Mouse (Mus musculus) hindbrain, embryonic 10.5 days (tissue): ENCODE measurements at regions not wholly inside any gene's neighbourhood (a gene's known extent, or its start where the extent isn't known, plus 50 kb on each side); places are given as distances from the start of the nearest gene placed in this dataset.

Experiments used
- DNase-seq: peaks from one replicate; pipeline ENCODE4 v3.0.0-alpha.2; 2017; ENCODE audit warnings: low spot score
- H3K27ac ChIP-seq: fragments of 300-500 bp; sonication (generic); 2 replicates; pipeline ENCODE4 v1.5.1; 2016; ENCODE audit warnings: mild to moderate bottlenecking, moderate library complexity
- H3K27me3 ChIP-seq: fragments of 300-500 bp; sonication (generic); 2 replicates; pipeline ENCODE4 v1.6.1; 2016; ENCODE audit warnings: mild to moderate bottlenecking; ENCODE audit not compliant: poor library complexity, insufficient read depth, severe bottlenecking
- H3K36me3 ChIP-seq: fragments of 300-500 bp; sonication (generic); 2 replicates; pipeline ENCODE4 v1.6.1; 2016; ENCODE audit warnings: mild to moderate bottlenecking, moderate library complexity
- H3K4me1 ChIP-seq: fragments of 300-500 bp; sonication (generic); replicated peaks from 2 replicates; pipeline ENCODE4 v1.6.1; 2016; ENCODE audit warnings: mild to moderate bottlenecking
- H3K4me3 ChIP-seq: fragments of 300-500 bp; sonication (generic); 2 replicates; pipeline ENCODE4 v1.5.1; 2016; ENCODE audit warnings: mild to moderate bottlenecking, moderate library complexity
- H3K9me3 ChIP-seq: fragments of 300-500 bp; sonication (generic); 2 replicates; pipeline ENCODE4 v1.6.1; 2016; ENCODE audit warnings: mild to moderate bottlenecking, moderate library complexity
- WGBS: fragments of 180-500 bp; shearing (Covaris S2); methylation state at CpG from one replicate; pipeline ENCODE4 v1.1.7; 2016; 5-methylcytosine and 5-hydroxymethylcytosine counted together

DNA sequence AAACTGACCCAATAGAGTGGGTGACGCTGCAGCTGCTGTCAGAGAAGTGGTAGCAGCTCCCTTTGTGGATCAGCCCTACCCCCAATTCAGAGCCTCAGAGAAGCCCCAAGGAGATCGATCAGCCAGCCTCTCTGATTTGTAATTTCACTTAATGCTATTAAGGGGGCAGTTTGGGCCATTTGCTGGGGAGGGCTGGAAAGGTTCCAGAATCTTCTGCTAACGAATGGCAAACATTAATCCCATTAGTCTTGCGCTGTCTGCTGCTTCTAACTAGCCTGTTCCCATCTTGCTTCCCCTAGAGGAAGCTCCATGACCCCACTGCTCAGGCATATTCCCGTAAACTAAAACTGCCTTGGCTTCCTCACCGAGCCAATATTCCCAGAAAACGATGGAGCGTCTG, 59.9 kb upstream of the Lrrn2 start:
- no peak overlapping the region for H3K27ac ChIP-seq
- WGBS: 68% methylated on average over 8 of the region's 8 CpGs
- no peaks in the 10 kb centered on the region for H3K36me3 ChIP-seq
- H3K27me3 ChIP-seq: no peaks in the 10 kb centered on the region
- H3K4me1 ChIP-seq: peaks cover 25% of the 10 kb centered on the region
- no peak for DNase-seq
- no peak overlapping the region for H3K4me3 ChIP-seq
- H3K9me3 ChIP-seq: no peaks in the 10 kb centered on the region

DNA sequence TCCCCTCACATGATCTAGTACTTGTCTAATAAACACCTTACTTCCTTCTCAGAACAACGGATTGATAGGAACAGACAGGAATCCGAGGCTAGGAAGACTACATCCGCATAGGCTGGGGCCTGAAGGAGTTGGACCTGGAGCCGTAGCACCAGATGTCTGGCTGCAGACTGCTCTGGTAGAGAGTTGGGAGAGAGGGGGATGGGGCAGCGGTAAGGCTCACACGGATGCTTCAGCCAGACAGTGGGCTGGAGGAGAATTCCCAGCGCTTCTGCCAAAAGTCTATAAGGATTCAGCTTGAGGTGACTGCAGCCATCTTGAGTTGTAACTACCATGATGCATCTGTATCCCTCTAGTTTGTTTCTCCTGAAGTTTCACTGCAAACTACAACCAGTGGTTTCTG, 61.8 kb upstream of the Lrrn2 start:
- WGBS: 51% methylated on average over 7 of the region's 7 CpGs
- no peak for DNase-seq
- Histone ChIP-seq H3K27ac (no peak overlapping the region), H3K4me3 (no peak overlapping the region), H3K9me3 (no peaks in the 10 kb centered on the region), H3K4me1 (peaks cover 25% of the 10 kb centered on the region), H3K27me3 (peaks cover 8% of the 10 kb centered on the region; the same call in 1 of the 2 replicates), H3K36me3 (no peaks in the 10 kb centered on the region)

DNA sequence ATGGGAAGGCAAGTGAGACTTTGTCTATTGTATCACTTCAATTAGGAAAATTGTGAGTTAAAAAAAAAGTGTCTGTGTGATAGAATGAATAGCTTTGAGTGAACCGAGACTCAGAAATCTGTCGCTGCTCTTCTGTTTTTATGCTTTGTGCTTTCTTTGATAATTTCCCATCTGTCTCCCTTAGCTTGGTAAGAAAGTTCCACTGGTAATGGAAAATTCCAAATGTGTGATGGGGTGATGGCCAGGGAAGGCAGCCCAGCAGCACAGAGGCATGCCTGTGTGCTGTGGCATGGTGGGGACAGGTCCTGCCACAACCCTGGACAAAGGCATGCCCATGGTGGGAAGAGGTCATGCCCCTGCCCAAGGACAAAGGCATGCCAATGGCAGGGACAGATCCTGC, 62.7 kb upstream of the Lrrn2 start:
- Histone ChIP-seq H3K27ac (no peak overlapping the region), H3K4me1 (peaks cover 27% of the 10 kb centered on the region), H3K4me3 (no peak overlapping the region), H3K36me3 (no peaks in the 10 kb centered on the region), H3K27me3 (peaks cover 13% of the 10 kb centered on the region; the same call in 1 of the 2 replicates), H3K9me3 (no peaks in the 10 kb centered on the region)
- 90% methylated on average over 2 of the region's 2 CpGs for WGBS
- no peak for DNase-seq

DNA sequence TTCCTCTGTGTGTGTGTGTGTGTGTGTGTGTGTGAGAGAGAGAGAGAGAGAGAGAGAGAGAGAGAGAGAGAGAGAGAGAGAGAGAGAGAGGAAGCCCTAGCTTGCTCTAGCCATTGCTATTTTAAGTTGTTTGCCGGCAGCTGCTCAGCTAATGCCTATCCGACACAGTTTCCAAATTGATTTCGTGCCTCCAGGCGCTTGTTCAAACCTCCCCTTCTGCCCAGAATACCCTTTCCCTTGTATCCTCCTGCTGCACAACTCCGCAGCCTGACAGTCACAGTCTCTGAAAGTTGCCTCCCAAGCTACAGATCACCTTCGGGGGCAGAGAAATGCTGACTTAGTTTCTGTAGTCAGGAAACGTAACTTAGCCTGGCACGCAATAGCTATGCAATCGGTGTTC, 63.9 kb upstream of the Nfasc start:
- H3K36me3 ChIP-seq: no peaks in the 10 kb centered on the region
- H3K9me3 ChIP-seq: no peaks in the 10 kb centered on the region
- WGBS: 63% methylated on average over 9 of the region's 9 CpGs
- H3K4me3 ChIP-seq: no peak overlapping the region
- peaks cover 23% of the 10 kb centered on the region for H3K27me3 ChIP-seq
- peaks cover 28% of the 10 kb centered on the region for H3K4me1 ChIP-seq
- DNase-seq: no peak
- no peak overlapping the region for H3K27ac ChIP-seq

DNA sequence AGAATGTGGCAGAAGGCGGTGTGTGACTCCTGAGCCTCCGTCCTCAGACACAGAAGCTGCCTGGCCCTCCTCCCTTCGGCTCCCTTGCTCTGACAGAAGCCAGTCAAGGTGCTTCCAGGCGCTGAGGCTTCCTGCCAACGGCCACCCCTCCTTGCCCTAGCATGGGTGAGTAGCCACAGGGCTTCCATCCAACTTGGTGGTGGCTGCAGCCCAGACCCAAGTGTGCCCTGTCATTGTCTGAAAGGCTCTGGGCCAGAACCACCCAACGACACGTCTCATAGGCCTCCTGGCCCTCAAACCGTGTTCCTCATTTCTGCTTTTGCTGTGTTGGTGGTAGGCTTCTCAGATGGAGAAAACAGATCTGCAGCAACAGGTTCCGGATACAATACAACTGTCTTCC, 62.2 kb upstream of the Nfasc start:
- peaks cover 42% of the 10 kb centered on the region for H3K4me1 ChIP-seq
- no peaks in the 10 kb centered on the region for H3K36me3 ChIP-seq
- no peak for DNase-seq
- 84% methylated on average over 9 of the region's 9 CpGs for WGBS
- no peaks in the 10 kb centered on the region for H3K9me3 ChIP-seq
- peaks cover 36% of the 10 kb centered on the region for H3K27me3 ChIP-seq
- H3K27ac ChIP-seq: no peak overlapping the region
- no peak overlapping the region for H3K4me3 ChIP-seq

DNA sequence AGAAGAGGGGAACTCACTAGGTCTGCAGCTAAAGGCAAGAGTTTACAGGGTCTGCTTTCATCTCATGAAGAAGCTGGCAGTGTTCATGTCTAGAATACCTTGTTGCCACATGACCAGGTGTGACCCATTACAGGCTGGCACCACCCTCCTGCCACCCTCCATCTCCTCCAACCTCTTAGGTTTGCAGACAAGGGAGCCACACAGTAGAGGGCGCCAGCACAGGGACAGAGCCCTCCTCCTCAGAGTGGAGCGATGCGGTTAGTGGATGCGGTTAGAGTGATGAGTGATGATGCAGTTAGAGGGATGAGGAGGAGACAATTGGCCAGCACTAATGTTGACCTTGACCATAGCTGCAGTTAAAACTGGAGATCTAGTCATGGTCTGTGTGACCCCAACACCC, 60.8 kb upstream of the Nfasc start:
- no peaks in the 10 kb centered on the region for H3K36me3 ChIP-seq
- H3K27me3 ChIP-seq: peaks cover 50% of the 10 kb centered on the region
- no peak overlapping the region for H3K4me3 ChIP-seq
- DNase-seq: peak; percentile 2
- H3K27ac ChIP-seq: no peak overlapping the region
- peaks cover 42% of the 10 kb centered on the region for H3K4me1 ChIP-seq
- H3K9me3 ChIP-seq: no peaks in the 10 kb centered on the region
- WGBS: 33% methylated on average over 4 of the region's 4 CpGs

DNA sequence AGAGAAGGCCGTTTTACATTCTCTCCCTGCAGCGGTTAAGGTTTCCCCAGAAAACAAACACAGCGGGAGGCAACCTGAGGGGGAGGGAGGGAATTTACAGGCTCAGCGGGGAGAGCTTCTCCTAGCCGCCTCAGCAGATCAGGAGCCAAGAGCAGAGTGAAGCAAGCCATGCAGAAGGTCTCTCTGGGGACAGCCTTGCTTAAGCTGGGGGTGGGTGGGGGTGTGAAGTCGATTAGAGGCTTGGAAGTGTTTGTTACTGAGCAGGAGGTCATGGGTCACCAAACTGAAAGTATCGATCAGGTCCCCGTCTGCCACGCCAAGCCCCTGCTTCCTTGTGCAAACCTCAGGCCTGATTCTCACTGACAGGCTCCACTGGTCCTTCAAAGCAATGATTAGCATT, 58.7 kb upstream of the Nfasc start:
- peak; percentile 57 for DNase-seq
- Histone ChIP-seq H3K4me1 (peaks cover 37% of the 10 kb centered on the region), H3K27me3 (peaks cover 50% of the 10 kb centered on the region), H3K36me3 (no peaks in the 10 kb centered on the region), H3K4me3 (peak overlapping the region; percentile 18; the same call in 1 of the 2 replicates), H3K27ac (0 out of 2 replicates have a peak overlapping the region, but pooled peaks have one; percentile 3), H3K9me3 (no peaks in the 10 kb centered on the region)
- 0% methylated on average over 9 of the region's 9 CpGs for WGBS

DNA sequence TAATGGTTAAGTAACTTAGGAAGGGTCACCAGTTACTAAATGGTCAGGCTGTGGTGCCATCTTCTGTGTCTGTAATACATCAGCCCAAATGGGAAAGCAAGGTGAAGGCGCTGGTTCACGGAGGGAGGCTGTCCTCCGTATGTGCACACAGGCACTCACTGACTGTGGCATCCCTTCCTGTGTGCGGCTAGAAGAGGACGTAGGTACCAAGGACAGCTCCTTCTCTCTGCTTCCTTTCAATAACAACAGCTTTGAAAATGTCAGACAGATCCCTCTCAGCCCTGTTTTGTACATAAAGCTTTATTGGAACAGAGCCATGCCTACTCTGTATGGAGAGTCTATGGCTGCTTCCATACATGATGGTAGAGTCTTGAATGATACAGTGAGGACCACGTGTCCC, 57.7 kb upstream of the Nfasc start:
- Histone ChIP-seq H3K27ac (no peak overlapping the region), H3K4me1 (peaks cover 28% of the 10 kb centered on the region), H3K36me3 (no peaks in the 10 kb centered on the region), H3K9me3 (no peaks in the 10 kb centered on the region), H3K27me3 (peaks cover 47% of the 10 kb centered on the region), H3K4me3 (no peak overlapping the region)
- DNase-seq: no peak
- WGBS: 6% methylated on average over 6 of the region's 6 CpGs

DNA sequence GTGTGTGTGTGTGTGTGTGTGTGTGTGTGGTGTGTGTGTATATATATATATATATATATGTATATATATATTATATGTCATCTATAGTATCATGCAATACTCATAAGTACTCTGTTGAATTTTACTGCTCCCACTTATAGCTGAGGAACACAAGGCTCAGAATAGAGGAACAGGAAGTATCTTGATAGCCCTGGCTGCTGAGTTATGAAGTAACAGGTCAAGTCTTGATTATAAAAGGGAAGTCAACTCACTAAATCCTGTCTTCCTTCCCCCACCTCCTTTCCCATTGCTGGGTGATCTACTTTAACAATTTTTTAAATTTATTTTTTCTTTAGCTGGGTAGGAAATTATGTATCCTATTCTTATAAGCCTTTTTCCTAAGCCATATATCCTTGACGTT, 52.9 kb upstream of the Nfasc start:
- no peak for DNase-seq
- H3K27ac ChIP-seq: no peak overlapping the region
- H3K36me3 ChIP-seq: no peaks in the 10 kb centered on the region
- peaks cover 4% of the 10 kb centered on the region; the same call in 1 of the 2 replicates for H3K4me1 ChIP-seq
- 94% methylated on average over 1 of the region's 1 CpGs for WGBS
- H3K4me3 ChIP-seq: no peak overlapping the region
- no peaks in the 10 kb centered on the region for H3K9me3 ChIP-seq
- H3K27me3 ChIP-seq: peaks cover 16% of the 10 kb centered on the region; the same call in 1 of the 2 replicates
